Mouse (Mus musculus) frontal cortex, postnatal 14 days (tissue): ENCODE results near the gene Zzz3.
"Not testable (repeated sequence)": the region's sequence is repeated elsewhere in the genome, so short reads cannot be mapped to it uniquely, and the experiment has no call there.

Source experiments
- DNase-seq, 2 experiments: peaks; one replicate each; pipeline ENCODE4 v3.0.0; 2022; ENCODE audit warnings: low spot score in 2 of 2

Zzz3 gene

DNA sequence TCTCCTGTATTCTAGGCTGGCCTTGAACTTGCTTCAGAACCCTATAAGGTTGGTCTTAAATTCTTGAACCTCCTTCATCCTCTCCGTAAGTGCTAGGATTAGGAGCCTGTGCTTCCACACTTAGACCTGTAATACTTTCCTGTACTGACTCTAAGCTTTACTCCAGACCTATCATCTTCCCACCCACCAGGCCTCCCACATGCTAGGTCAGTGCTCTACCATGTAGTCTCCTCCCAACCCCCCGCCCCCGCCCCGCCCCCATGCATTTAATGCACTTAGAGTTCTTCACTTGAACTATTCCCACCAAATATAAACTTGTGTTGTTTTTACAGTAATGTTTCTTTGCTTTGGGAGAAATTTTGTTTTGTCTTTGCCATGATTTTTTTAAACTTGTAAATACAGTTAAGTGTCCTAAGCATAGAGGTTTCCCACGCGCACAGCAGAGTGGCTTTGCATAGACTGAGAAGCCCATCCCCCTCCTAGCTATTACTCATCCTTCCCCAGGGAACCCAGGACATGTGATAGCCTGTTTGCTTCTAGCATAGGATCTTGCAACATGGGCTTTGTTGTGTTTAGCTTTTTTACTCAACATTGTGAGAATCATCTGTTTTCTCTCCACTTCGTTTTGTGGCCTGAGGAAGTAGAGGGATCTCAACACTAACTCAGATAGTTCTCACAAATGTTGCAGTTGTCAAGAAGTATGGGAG, 6.8 kb downstream of the Zzz3 start:
- DNase-seq, result no peak

GRCm38 (mm10) chr3:152402671-152403066, 7.4 kb downstream of the Zzz3 start:
- DNase-seq, result no peak

DNA sequence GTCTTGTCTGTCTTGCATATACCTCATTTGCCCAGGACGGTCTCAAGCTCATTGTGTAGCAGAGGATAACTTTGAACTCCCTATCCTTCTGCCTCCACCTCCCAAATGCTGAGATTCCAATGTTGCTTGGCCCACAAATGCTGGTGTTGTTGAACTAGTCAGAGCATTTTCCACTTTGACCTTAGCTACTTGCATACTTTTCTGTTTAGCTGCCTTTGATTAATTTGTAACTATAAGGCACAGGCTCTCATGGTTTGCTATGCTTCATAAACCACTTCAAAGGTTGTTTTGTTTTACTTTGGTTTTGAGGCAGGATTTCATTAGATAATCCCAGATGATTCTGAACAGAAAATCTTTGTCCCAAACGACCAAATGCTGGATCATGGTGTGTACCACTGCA, 8.6 kb downstream of the Zzz3 start:
- no peak for DNase-seq

DNA sequence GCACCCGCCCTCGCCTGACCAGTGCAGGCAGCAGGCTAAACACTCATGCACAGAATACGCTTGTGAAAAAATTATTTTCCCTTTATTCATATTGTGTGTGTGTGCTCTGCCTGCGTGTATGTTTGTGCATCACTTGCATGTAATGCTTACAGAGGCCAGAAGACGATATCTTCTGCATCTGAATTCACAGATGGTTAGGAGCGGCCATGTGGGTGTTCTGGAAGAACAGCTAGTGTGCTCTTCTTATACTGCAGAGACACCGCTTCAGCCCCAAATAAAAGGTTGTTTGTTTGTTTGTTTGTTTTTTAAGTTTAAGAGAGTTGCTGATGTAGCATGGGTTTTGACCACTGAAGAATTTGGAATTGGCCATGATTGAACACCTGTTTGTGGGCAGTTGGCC, 10.1 kb downstream of the Zzz3 start:
- no peak for DNase-seq

GRCm38 (mm10) chr3:152405978-152406640, 10.8 kb downstream of the Zzz3 start:
- no peak for DNase-seq

DNA sequence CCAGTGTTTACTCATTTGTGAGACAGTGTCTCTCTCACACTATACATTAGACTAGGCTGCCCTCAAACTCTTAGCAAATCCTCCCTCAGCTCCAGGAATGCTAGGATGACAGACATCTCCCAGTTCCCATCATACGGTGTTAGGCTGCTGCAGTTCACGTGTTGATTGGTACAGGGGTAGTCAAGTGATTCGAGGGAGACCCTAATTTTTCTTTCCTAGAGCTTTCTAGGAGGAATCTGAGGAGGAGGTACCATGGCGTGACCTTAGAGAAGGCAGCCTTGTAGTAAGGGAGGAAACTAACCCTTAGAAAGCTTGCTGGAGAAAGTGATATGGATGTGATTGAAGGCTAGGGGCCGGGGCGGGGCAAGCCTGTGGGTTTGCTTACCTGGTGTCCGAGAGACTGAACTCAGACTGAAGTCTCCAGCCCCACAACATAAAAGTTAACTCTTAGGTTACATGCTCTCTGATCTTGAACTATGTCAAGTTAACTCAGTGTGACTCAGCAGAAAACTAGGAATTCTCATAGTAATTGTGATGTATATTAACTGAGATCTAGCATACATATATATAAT, 15.8 kb downstream of the Zzz3 start:
- no peak for DNase-seq

GRCm38 (mm10) chr3:152412362-152412761, 17.1 kb downstream of the Zzz3 start:
- no peak for DNase-seq

DNA sequence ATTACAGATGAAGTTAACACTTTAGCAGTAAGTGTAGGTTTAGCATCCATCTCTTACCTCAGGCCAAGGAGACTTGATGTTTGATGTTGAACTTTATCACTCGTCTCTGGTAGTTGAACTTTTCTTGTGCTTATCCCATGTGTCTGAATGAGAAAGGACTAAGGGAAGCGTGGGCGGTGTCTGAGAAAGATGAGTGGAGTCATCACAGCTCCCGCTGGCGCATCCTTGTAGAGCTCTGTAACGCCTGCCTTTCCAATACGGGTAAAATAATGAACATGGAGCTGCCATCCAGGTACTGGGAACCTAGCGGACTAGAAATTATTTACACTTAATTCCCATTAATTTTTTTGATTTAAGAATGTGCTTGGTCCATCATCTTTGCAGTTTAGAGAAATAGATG, 33.7 kb downstream of the Zzz3 start:
- DNase-seq, result no peak

GRCm38 (mm10) chr3:152432677-152433076, 37.4 kb downstream of the Zzz3 start:
- DNase-seq, result no peak

DNA sequence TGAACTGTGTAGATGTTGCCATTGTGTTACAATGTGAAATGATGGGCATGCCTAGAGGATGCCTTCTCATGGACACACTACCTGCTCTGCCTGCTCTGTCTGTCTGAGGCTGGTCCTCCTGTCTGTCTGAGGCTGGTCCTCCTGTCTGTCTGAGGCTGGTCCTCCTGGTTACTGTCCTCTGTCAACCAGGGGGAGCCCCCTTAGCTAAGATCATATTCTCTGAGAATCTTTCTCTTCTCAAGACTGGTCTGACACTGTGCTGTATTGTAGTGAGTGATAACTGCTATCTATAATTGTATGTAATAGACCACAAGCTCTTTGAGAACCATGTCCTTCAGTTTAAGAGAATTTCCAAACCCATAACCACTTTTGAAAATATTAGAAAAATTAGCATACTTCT, 40.3 kb downstream of the Zzz3 start:
- no peak for DNase-seq

DNA sequence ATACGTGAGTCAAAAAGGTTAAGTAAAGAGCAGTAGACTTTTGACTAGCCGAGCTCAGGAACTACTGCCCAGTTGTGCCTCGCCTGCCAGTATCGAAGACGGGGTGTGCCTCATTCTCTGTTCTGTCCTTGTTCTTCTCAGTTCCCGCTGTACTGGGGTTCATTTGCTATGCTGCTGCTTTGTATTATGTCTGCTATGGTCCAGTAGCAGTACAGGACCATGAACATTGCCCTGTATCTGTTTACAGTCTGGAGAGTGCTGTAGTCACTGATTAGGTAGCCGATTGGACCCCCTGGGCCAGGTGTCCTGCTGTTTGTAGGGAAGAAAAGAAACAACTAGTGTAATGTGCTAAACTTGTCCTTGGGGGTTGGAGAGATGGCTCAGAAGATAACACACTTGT, 42.8 kb downstream of the Zzz3 start:
- DNase-seq, result no peak

GRCm38 (mm10) chr3:152442795-152443194, 47.5 kb downstream of the Zzz3 start:
- DNase-seq, result no peak

DNA sequence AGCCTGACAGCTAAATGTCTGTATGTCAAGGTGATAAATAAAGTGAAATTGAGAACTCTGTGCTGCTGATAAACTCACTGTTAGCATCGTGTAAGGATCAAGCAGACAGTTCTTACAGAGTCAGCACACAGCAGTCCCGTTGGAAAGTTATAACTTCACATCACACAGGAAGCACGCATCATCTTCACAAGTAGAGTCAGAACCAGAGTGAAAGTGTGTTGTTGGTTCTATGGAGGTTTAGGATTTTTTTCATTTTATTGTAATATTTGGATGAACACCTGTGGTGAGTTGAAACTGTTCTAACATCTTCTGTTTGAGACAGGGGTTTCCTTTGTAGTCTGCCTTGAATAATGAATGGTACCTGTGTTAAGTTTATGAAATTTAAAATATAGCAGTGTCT, 48.8 kb downstream of the Zzz3 start:
- DNase-seq, result no peak

- no peak for DNase-seq
These were observed 51.7 kb downstream of the Zzz3 start for GRCm38 (mm10) chr3:152446966-152447365.

- no peak for DNase-seq
These were observed 57.9 kb downstream of the Zzz3 start for GRCm38 (mm10) chr3:152453163-152453562.

DNA sequence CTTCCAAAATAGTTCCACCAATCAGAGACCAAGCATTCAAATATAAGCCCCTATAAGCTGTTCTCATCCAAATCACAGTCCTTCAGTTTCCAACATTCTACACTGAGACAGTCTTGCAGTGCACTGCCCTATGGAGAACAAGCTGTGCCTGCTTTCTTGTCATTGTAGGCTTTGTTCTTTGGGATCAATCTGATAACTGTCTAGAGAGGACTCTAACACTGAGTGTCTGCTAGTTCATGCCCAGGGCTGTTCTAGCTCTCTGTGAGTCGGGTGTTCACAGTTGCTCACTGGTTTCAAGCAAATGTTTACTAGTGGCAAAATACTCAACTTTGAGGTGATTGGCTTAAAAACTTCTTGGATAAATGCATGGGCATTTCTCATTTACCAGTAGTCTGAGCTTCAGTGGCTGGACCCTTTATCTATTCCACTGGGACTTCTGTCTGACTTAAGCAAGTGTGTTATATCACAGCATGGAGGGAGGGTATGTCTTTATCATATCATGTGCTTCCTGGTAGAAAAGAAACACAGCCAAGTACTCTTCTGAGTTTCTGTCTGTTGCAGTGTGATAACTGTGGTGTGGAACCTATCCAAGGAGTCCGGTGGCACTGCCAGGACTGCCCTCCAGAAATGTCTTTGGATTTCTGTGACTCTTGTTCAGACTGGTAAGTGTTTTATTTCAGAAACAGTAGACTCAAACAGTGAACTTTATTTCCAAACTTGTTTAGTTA, 62.2 kb downstream of the Zzz3 start:
- no peak for DNase-seq

DNA sequence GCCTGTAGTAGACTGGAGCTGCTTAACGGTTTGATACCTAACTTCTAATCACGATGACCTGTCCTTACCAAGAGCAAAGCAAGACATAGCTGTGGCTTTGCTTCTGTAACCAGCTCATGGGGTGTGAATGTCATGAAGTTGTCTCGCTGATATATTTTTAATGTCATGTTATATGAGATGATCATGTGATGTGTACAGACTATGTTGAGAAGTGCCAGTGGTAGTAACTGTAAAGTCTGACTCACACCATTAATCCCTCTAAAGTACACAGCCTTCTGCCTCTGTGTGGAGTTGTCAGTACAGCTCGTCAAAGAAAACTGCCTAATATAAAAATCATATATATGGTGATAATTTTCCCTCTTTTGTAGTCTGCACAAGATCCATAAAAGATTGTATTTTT, 63.6 kb downstream of the Zzz3 start:
- not testable (repeated sequence) for DNase-seq

- no peak for DNase-seq
These were observed 65.5 kb downstream of the Zzz3 start for GRCm38 (mm10) chr3:152460802-152461201.

DNA sequence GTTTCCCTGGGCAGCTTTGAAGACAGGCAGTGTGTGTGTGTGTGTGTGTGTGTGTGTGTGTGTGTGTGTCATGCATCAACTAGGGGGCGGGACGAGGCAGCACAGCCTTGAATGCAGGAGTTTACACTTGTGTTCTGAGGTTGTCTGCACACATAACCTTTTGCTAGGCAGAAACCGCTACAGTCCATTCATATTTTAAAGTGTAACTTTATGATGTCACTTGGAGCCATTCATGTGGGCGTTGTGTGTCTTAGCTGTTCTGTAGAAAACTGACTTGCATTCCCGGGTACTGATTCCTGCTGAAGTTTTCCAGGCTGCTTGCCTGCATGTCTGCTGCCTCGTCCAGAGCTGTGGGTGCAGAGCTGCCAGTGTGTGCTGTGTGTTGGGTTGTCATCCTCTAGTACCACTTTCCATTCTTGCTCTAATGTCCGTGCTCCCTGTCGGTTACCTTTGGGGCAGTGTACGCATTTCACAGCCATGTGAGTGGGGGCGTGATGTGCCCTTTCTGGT, 66.8 kb downstream of the Zzz3 start:
- DNase-seq, result no peak

- DNase-seq, result no peak
These were observed 67.6 kb downstream of the Zzz3 start for GRCm38 (mm10) chr3:152462900-152463299.

DNA sequence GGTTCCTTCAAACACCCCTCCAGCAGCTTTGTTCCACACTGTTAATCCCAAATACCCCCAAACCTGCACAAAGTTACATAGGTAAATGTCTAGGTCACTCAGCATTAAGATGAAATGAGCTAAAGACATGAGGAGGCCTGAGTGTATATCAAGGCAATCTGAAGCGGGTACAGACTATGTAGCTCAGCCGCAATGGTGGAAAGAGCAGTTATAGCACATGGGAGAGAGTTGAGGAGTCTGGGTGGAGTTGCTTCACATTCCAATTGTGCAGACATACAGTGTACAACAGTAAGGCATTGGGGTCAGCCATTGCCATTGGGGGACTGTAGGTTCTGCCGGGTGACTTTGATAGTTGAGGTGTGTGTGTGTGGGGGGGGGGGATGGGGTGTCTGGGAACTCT, 69.2 kb downstream of the Zzz3 start:
- no peak for DNase-seq

DNA sequence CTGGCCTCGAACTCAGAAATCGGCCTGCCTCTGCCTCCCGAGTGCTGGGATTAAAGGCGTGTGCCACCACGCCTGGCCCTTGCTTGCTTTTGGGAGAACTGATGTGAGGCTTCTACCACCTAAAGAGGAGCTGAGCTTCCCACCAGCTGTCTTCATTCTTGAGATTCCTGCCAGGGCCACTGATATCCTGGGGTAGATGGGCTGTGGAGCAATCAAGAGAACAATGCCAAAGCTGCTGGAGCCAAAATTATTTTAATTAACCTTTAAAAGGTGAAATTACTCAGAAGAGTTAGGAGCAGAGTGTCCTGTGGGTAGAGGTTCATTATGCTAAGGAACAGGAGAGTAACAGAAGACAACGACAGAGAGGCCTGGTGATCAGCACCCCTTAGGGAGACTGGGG, 70.1 kb downstream of the Zzz3 start:
- no peak for DNase-seq
